Mouse (Mus musculus) lung, adult 2 months (tissue): ENCODE measurements around the gene Tnfrsf4.

ENCODE experiments used
- CTCF ChIP-seq: fragments of 200-500 bp; IDR thresholded peaks from 2 replicates; pipeline ENCODE4 v1.5.1; 2011; ENCODE audit warnings: mild to moderate bottlenecking, low read length, control low read depth; ENCODE audit not compliant: insufficient read depth
- POLR2A ChIP-seq: fragments of 200-500 bp; IDR thresholded peaks from 2 replicates; pipeline ENCODE4 v1.6.1; 2011; ENCODE audit warnings: low read depth, mild to moderate bottlenecking, control low read depth, low read length, borderline replicate concordance; ENCODE audit errors: extremely low read depth

GRCm38 (mm10) chr4:156057702-156058101 is 44.1 kb downstream of the Tnfrsf4 start:
- TF ChIP-seq CTCF, result no peak
- no peak for TF ChIP-seq POLR2A
